Mouse (Mus musculus): Measurements from ENCODE around the gene Hbb-bh2. TPM values are rescaled to one million over a fixed set of nuclear protein-coding genes. Genes with fewer than 3 reads are reported as not detected.
A peak's percentile ranks its signal among the peaks of the same experiment; 100 is the strongest.

Hbb-bh2 gene
- total and polyA plus RNA-seq, 3 experiments, result not detected

DNA sequence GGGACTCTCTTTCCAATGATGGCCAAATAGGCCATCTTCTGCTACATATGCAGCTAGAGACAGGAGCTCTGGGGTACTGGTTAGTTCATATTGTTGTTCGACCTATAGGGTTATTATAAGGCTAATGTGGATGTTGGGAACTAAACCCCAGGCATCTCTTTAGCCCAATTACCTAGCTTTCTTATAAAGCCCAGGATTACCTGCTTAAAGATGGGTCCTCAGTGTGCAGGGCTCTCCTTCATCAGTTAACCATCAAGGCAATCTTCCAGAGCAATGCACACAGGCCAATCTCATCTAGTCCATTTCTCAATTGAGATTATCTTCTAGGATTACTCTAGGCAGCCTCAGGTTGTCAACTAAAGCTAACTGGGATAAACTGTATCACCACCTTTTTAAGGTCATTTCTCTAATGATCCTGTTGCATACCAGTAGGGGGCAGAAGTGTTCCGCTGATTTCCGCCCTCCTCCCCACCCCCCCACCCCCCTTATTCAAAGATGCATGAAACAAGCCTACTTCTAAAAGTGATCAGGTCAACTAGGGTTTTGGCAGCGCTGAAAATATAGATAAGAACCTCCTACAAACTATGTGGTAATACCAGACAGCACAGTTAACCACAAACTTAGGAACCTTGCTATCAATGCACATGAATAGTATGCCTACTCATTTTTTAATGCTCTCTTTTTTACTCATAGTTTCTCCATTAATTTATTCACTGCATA is 47.5 kb downstream of the Hbb-bh2 start:
- TF ChIP-seq RAD21 (IDR thresholded peaks at IDR 0.05; ENCODE audit: low read depth, low read length) (peak; percentile 54), NRF1 (IDR thresholded peaks at IDR 0.05; ENCODE audit: low read depth, low read length) (no peak), CHD1 (IDR thresholded peaks at IDR 0.05; ENCODE audit: low read depth, low read length) (no peak), CHD2 (IDR thresholded peaks at IDR 0.05; ENCODE audit: low read length) (no peak), MAZ (IDR thresholded peaks at IDR 0.05; ENCODE audit: low read depth, low read length) (0 out of 2 replicates have a peak, but pooled peaks have one; percentile 24), SMC3 (IDR thresholded peaks at IDR 0.05; ENCODE audit: low read depth, low read length) (peak; percentile 55), MXI1 (IDR thresholded peaks at IDR 0.05; ENCODE audit: low read depth, low read length) (no peak), IRF4 (IDR thresholded peaks at IDR 0.05; ENCODE audit: low read depth, low read length) (no peak), PAX5 (IDR thresholded peaks at IDR 0.05; ENCODE audit: low read length) (no peak), ZKSCAN1 (IDR thresholded peaks at IDR 0.05; ENCODE audit: borderline replicate concordance, low read depth, low read length) (no peak), ZC3H11A (IDR thresholded peaks at IDR 0.05; ENCODE audit: low read depth, low read length) (no peak), CTCF (conservative IDR thresholded peaks at IDR 0.05 in 1 of 2, IDR thresholded peaks at IDR 0.05 in 1 of 2; ENCODE audit: low read depth in 2 of 2, low read length in 2 of 2) (peak; percentile 27 to 65; a peak in 3 of 4 replicates), EP300 (IDR thresholded peaks at IDR 0.05; ENCODE audit: low read length) (no peak), HCFC1 (IDR thresholded peaks at IDR 0.05; ENCODE audit: low read depth, low read length) (no peak), SIN3A (IDR thresholded peaks at IDR 0.05; ENCODE audit: low read length) (no peak), MEF2A (IDR thresholded peaks at IDR 0.05; ENCODE audit: borderline replicate concordance, low read depth, low read length) (no peak)
- H3K27me3 ChIP-seq (replicated peaks), result no peaks in the 10 kb centered on the region
- H3K9ac ChIP-seq (ENCODE audit: insufficient read depth, low read depth), result no peak overlapping the region
- no peaks in the 10 kb centered on the region for H3K4me1 ChIP-seq (ENCODE audit: control insufficient read depth in 1 of 2, insufficient read depth in 2 of 2)
- in situ Hi-C loops (cut with MboI; ENCODE audit: low pct_ligation_motif_present, low pct_unique_long_range_greater_than_20kb, low sequenced_read_pairs) (no loop called here), dilution Hi-C loops (cut with MboI; ENCODE audit: extremely low pct_ligation_motif_present, extremely low pct_unique_long_range_greater_than_20kb, low sequenced_read_pairs) (no loop called here)
- H3K4me2 ChIP-seq (ENCODE audit: insufficient read depth, low read depth, poor library complexity, severe bottlenecking), result no peak overlapping the region
- H3K36me3 ChIP-seq (replicated peaks in 1 of 2; ENCODE audit: control insufficient read depth in 1 of 2, insufficient read depth in 1 of 2, low read length in 1 of 2), result no peaks in the 10 kb centered on the region
- H3K4me3 ChIP-seq (replicated peaks in 1 of 3; ENCODE audit: low read depth in 2 of 3, low read length in 2 of 3, poor library complexity in 1 of 3), result no peak overlapping the region
- no peaks in the 10 kb centered on the region for H3K9me3 ChIP-seq (replicated peaks; ENCODE audit: low read length)
- H3K27ac ChIP-seq (ENCODE audit: insufficient read depth, low read depth), result no peak overlapping the region
- H3K79me2 ChIP-seq (replicated peaks; ENCODE audit: control insufficient read depth, extremely low read depth, insufficient read depth, poor library complexity, severe bottlenecking), result no peaks in the 10 kb centered on the region
- peak; percentile 52 for DNase-seq (ENCODE audit: extremely low read depth)

DNA sequence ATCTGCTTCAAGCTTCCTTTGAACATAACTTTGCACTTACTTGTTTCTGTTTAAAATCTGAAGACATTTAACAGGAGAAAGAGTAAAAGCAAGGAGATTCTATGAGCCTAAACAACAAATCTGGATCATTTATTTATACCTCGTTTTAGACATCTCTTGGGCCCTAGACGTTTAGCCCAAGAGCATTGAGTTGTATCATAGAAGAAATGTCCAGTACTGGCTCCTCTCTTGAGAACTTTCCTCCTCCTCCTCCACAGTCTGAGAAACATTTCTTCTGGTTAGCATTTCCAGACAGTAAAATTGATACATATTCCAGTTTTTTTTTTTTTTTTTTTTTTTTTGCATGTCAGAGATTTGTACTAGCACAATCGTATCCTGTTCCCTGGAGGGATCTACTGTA is 48.6 kb downstream of the Hbb-bh2 start, which contains the start of gene Olfr67:
Gene Olfr67 (minus strand): TSS at position 101 of the 400 bp plus-strand sequence.
- in situ Hi-C loops (cut with MboI; ENCODE audit: low pct_ligation_motif_present, low pct_unique_long_range_greater_than_20kb, low sequenced_read_pairs), result no loop called here

More for the DNA sequence above, 48.6 kb downstream of the Hbb-bh2 start, which contains the start of gene Olfr67:
- TF ChIP-seq ZKSCAN1 (IDR thresholded peaks at IDR 0.05; ENCODE audit: borderline replicate concordance, low read depth, low read length), result no peak
- TF ChIP-seq HCFC1 (IDR thresholded peaks at IDR 0.05; ENCODE audit: low read depth, low read length), result no peak
- no peak for TF ChIP-seq RAD21 (IDR thresholded peaks at IDR 0.05; ENCODE audit: low read depth, low read length)
- no peak for TF ChIP-seq CTCF (conservative IDR thresholded peaks at IDR 0.05 in 1 of 2, IDR thresholded peaks at IDR 0.05 in 1 of 2; ENCODE audit: low read depth in 2 of 2, low read length in 2 of 2)
- no peak for TF ChIP-seq E2F4 (IDR thresholded peaks at IDR 0.05; ENCODE audit: insufficient replicate concordance, low read depth, low read length)
- no peak for TF ChIP-seq ETS1 (conservative IDR thresholded peaks at IDR 0.05; ENCODE audit: low read depth, low read length)
- Histone ChIP-seq H3K4me1 (ENCODE audit: control insufficient read depth in 1 of 2, insufficient read depth in 2 of 2) (no peaks in the 10 kb centered on the region), H3K9me3 (replicated peaks; ENCODE audit: low read length) (no peaks in the 10 kb centered on the region), H3K27me3 (replicated peaks) (no peaks in the 10 kb centered on the region), H3K4me2 (ENCODE audit: insufficient read depth, low read depth, poor library complexity, severe bottlenecking) (no peak within 1 kb of the TSS), H3K9ac (ENCODE audit: insufficient read depth, low read depth) (no peak within 1 kb of the TSS), H3K79me2 (replicated peaks; ENCODE audit: control insufficient read depth, extremely low read depth, insufficient read depth, poor library complexity, severe bottlenecking) (no peaks in the 10 kb centered on the region), H3K4me3 (replicated peaks in 1 of 3; ENCODE audit: low read depth in 2 of 3, low read length in 2 of 3, poor library complexity in 1 of 3) (no peak within 1 kb of the TSS), H3K27ac (ENCODE audit: insufficient read depth, low read depth) (no peak within 1 kb of the TSS), H3K36me3 (replicated peaks in 1 of 2; ENCODE audit: control insufficient read depth in 1 of 2, insufficient read depth in 1 of 2, low read length in 1 of 2) (no peaks in the 10 kb centered on the region)
- dilution Hi-C loops (cut with MboI; ENCODE audit: extremely low pct_ligation_motif_present, extremely low pct_unique_long_range_greater_than_20kb, low sequenced_read_pairs), result no loop called here
- no peak for DNase-seq (ENCODE audit: extremely low read depth)

Other genes with a start within 250 kb of the Hbb-bh2 start
Only the 20 nearest of the 32 such genes appear.
- not detected in 2 replicates for gene Olfr625-ps1, start 157.8 kb downstream of the Hbb-bh2 start, total RNA-seq (2012; rRNA removed)
- gene Olfr625-ps1, start 157.8 kb downstream of the Hbb-bh2 start, total RNA-seq (2014; rRNA removed), result not detected in 2 replicates
- not detected in 2 replicates for gene Olfr625-ps1, start 157.8 kb downstream of the Hbb-bh2 start, polyA plus RNA-seq (2012; ENCODE audit: insufficient read length, low read depth)
- not detected in 2 replicates for gene Olfr243, start 125.8 kb downstream of the Hbb-bh2 start, total RNA-seq (2012; rRNA removed)
- not detected in 2 replicates for gene Olfr243, start 125.8 kb downstream of the Hbb-bh2 start, total RNA-seq (2014; rRNA removed)
- gene Olfr243, start 125.8 kb downstream of the Hbb-bh2 start, polyA plus RNA-seq (2012; ENCODE audit: insufficient read length, low read depth), result 0.05 TPM in 1 of 2 replicates, not detected in the other
- gene Olfr628, start 110.1 kb downstream of the Hbb-bh2 start, total RNA-seq (2012; rRNA removed), result not detected in 2 replicates
- gene Olfr628, start 110.1 kb downstream of the Hbb-bh2 start, total RNA-seq (2014; rRNA removed), result not detected in 2 replicates
- not detected in 2 replicates for gene Olfr628, start 110.1 kb downstream of the Hbb-bh2 start, polyA plus RNA-seq (2012; ENCODE audit: insufficient read length, low read depth)
- not detected in 2 replicates for gene Olfr629, start 95.6 kb downstream of the Hbb-bh2 start, total RNA-seq (2012; rRNA removed)
- not detected in 2 replicates for gene Olfr629, start 95.6 kb downstream of the Hbb-bh2 start, total RNA-seq (2014; rRNA removed)
- not detected in 2 replicates for gene Olfr629, start 95.6 kb downstream of the Hbb-bh2 start, polyA plus RNA-seq (2012; ENCODE audit: insufficient read length, low read depth)
- gene Olfr630, start 83.2 kb downstream of the Hbb-bh2 start, total RNA-seq (2012; rRNA removed), result not detected in 2 replicates
- not detected in 2 replicates for gene Olfr630, start 83.2 kb downstream of the Hbb-bh2 start, total RNA-seq (2014; rRNA removed)
- gene Olfr630, start 83.2 kb downstream of the Hbb-bh2 start, polyA plus RNA-seq (2012; ENCODE audit: insufficient read length, low read depth), result not detected in 2 replicates
- not detected in 2 replicates for gene Olfr69, start 68.9 kb downstream of the Hbb-bh2 start, total RNA-seq (2012; rRNA removed)
- not detected in 2 replicates for gene Olfr69, start 68.9 kb downstream of the Hbb-bh2 start, total RNA-seq (2014; rRNA removed)
- gene Olfr69, start 68.9 kb downstream of the Hbb-bh2 start, polyA plus RNA-seq (2012; ENCODE audit: insufficient read length, low read depth), result not detected in 2 replicates
- gene Olfr68, start 60.8 kb downstream of the Hbb-bh2 start, total RNA-seq (2012; rRNA removed), result not detected in 2 replicates
- gene Olfr68, start 60.8 kb downstream of the Hbb-bh2 start, total RNA-seq (2014; rRNA removed), result not detected in 2 replicates
- not detected in 2 replicates for gene Olfr68, start 60.8 kb downstream of the Hbb-bh2 start, polyA plus RNA-seq (2012; ENCODE audit: insufficient read length, low read depth)
- not detected in 2 replicates for gene Olfr67, start 48.7 kb downstream of the Hbb-bh2 start, total RNA-seq (2012; rRNA removed)
- not detected in 2 replicates for gene Olfr67, start 48.7 kb downstream of the Hbb-bh2 start, total RNA-seq (2014; rRNA removed)
- gene Olfr67, start 48.7 kb downstream of the Hbb-bh2 start, polyA plus RNA-seq (2012; ENCODE audit: insufficient read length, low read depth), result not detected in 2 replicates
- 0.42 TPM in 1 of 2 replicates, not detected in the other for gene Hbb-bt, start 26.5 kb downstream of the Hbb-bh2 start, total RNA-seq (2012; rRNA removed)
- 5.6 and 6.0 TPM in 2 replicates for gene Hbb-bt, start 26.5 kb downstream of the Hbb-bh2 start, total RNA-seq (2014; rRNA removed)
- 4.3 and 4.6 TPM in 2 replicates for gene Hbb-bt, start 26.5 kb downstream of the Hbb-bh2 start, polyA plus RNA-seq (2012; ENCODE audit: insufficient read length, low read depth)
- gene Hbb-bs, start 12.4 kb downstream of the Hbb-bh2 start, total RNA-seq (2012; rRNA removed), result 0.80 TPM in 1 of 2 replicates, not detected in the other
- gene Hbb-bs, start 12.4 kb downstream of the Hbb-bh2 start, total RNA-seq (2014; rRNA removed), result not detected in 2 replicates
- 5.5 and 5.7 TPM in 2 replicates for gene Hbb-bs, start 12.4 kb downstream of the Hbb-bh2 start, polyA plus RNA-seq (2012; ENCODE audit: insufficient read length, low read depth)
- not detected in 2 replicates for gene Hbb-bh1, start 2.6 kb upstream of the Hbb-bh2 start, total RNA-seq (2012; rRNA removed)
- 0.95 TPM in 1 of 2 replicates, not detected in the other for gene Hbb-bh1, start 2.6 kb upstream of the Hbb-bh2 start, total RNA-seq (2014; rRNA removed)
- not detected in 2 replicates for gene Hbb-bh1, start 2.6 kb upstream of the Hbb-bh2 start, polyA plus RNA-seq (2012; ENCODE audit: insufficient read length, low read depth)
- gene Hbb-y, start 12.7 kb upstream of the Hbb-bh2 start, total RNA-seq (2012; rRNA removed), result not detected in 2 replicates
- gene Hbb-y, start 12.7 kb upstream of the Hbb-bh2 start, total RNA-seq (2014; rRNA removed), result not detected in 2 replicates
- not detected in 2 replicates for gene Hbb-y, start 12.7 kb upstream of the Hbb-bh2 start, polyA plus RNA-seq (2012; ENCODE audit: insufficient read length, low read depth)
- not detected in 2 replicates for gene Olfr66, start 45.7 kb upstream of the Hbb-bh2 start, total RNA-seq (2012; rRNA removed)
- not detected in 2 replicates for gene Olfr66, start 45.7 kb upstream of the Hbb-bh2 start, total RNA-seq (2014; rRNA removed)
- not detected in 2 replicates for gene Olfr66, start 45.7 kb upstream of the Hbb-bh2 start, polyA plus RNA-seq (2012; ENCODE audit: insufficient read length, low read depth)
- gene Olfr64, start 54.0 kb upstream of the Hbb-bh2 start, total RNA-seq (2012; rRNA removed), result not detected in 2 replicates
- not detected in 2 replicates for gene Olfr64, start 54.0 kb upstream of the Hbb-bh2 start, total RNA-seq (2014; rRNA removed)
- gene Olfr64, start 54.0 kb upstream of the Hbb-bh2 start, polyA plus RNA-seq (2012; ENCODE audit: insufficient read length, low read depth), result not detected in 2 replicates
- not detected in 2 replicates for gene Olfr65, start 63.0 kb upstream of the Hbb-bh2 start, total RNA-seq (2012; rRNA removed)
- gene Olfr65, start 63.0 kb upstream of the Hbb-bh2 start, total RNA-seq (2014; rRNA removed), result not detected in 2 replicates
- gene Olfr65, start 63.0 kb upstream of the Hbb-bh2 start, polyA plus RNA-seq (2012; ENCODE audit: insufficient read length, low read depth), result not detected in 2 replicates
- gene Olfr631, start 88.3 kb upstream of the Hbb-bh2 start, total RNA-seq (2012; rRNA removed), result not detected in 2 replicates
- not detected in 2 replicates for gene Olfr631, start 88.3 kb upstream of the Hbb-bh2 start, total RNA-seq (2014; rRNA removed)
- gene Olfr631, start 88.3 kb upstream of the Hbb-bh2 start, polyA plus RNA-seq (2012; ENCODE audit: insufficient read length, low read depth), result not detected in 2 replicates
- gene Olfr632, start 93.8 kb upstream of the Hbb-bh2 start, total RNA-seq (2012; rRNA removed), result not detected in 2 replicates
- not detected in 2 replicates for gene Olfr632, start 93.8 kb upstream of the Hbb-bh2 start, total RNA-seq (2014; rRNA removed)
- gene Olfr632, start 93.8 kb upstream of the Hbb-bh2 start, polyA plus RNA-seq (2012; ENCODE audit: insufficient read length, low read depth), result not detected in 2 replicates
- gene Olfr633, start 103.9 kb upstream of the Hbb-bh2 start, total RNA-seq (2012; rRNA removed), result not detected in 2 replicates
- not detected in 2 replicates for gene Olfr633, start 103.9 kb upstream of the Hbb-bh2 start, total RNA-seq (2014; rRNA removed)
- not detected in 2 replicates for gene Olfr633, start 103.9 kb upstream of the Hbb-bh2 start, polyA plus RNA-seq (2012; ENCODE audit: insufficient read length, low read depth)
- not detected in 2 replicates for gene Olfr635, start 130.6 kb upstream of the Hbb-bh2 start, total RNA-seq (2012; rRNA removed)
- gene Olfr635, start 130.6 kb upstream of the Hbb-bh2 start, total RNA-seq (2014; rRNA removed), result not detected in 2 replicates
- gene Olfr635, start 130.6 kb upstream of the Hbb-bh2 start, polyA plus RNA-seq (2012; ENCODE audit: insufficient read length, low read depth), result 0.03 TPM in 1 of 2 replicates, not detected in the other
- gene Olfr638, start 158.2 kb upstream of the Hbb-bh2 start, total RNA-seq (2012; rRNA removed), result not detected in 2 replicates
- gene Olfr638, start 158.2 kb upstream of the Hbb-bh2 start, total RNA-seq (2014; rRNA removed), result not detected in 2 replicates
- gene Olfr638, start 158.2 kb upstream of the Hbb-bh2 start, polyA plus RNA-seq (2012; ENCODE audit: insufficient read length, low read depth), result not detected in 2 replicates